19 mouse cellular contexts compared by ENCODE assay signal in the genomic region with DNA sequence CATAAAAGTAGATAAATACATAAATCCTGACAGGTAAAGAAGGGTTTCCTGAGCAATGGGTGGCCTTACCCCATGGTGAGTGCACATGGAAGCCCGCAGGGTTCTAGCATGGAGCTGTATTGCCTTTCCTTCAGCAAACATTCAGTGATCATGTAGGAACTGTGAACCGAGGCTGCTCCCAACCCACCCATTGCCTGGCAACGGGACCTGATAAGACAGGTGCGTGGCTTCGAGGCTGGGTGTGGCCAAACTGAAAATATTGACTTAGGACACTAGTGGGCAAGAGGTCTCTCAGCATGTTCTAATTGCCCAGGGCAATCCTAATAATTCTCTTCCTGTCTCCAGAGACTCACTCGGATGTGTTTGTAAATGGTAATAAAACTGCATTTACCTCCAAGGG. TPM values are rescaled to one million over a fixed set of nuclear protein-coding genes. Genes with fewer than 3 reads are reported as not detected.
"Had no signal": no experiment of that assay in that cellular context is flagged by ENCODE, and none has a peak within 500 bp of the region (broad histone marks: within the 10 kb centered on the region; RNA-seq: fewer than 3 reads in every experiment).

No protein-coding gene starts in this region.

- H3K4me3 ChIP-seq: left cerebral cortex, adult 2 months; limb, embryonic 10.5 days; liver, embryonic 12.5 days; midbrain, embryonic 13.5 days; myocyte; neural tube, embryonic 12.5 days had no signal

- H3K4me1 ChIP-seq: limb, embryonic 10.5 days; midbrain, embryonic 13.5 days; neural tube, embryonic 12.5 days had no signal

- H3K36me3 ChIP-seq: midbrain, embryonic 13.5 days; neural tube, embryonic 12.5 days had no signal

- ATAC-seq: liver, embryonic 12.5 days; midbrain, embryonic 13.5 days had no signal

- H3K27ac ChIP-seq: left cerebral cortex, adult 2 months; limb, embryonic 10.5 days; liver, embryonic 12.5 days; midbrain, embryonic 13.5 days; neural tube, embryonic 12.5 days had no signal

- H3K4me2 ChIP-seq: liver, embryonic 12.5 days; midbrain, embryonic 13.5 days; neural tube, embryonic 12.5 days had no signal

- H3K9ac ChIP-seq: liver, embryonic 12.5 days; midbrain, embryonic 13.5 days; neural tube, embryonic 12.5 days had no signal

- DNase-seq: kidney, adult 18-20 months; kidney, postnatal 10 days; lung, adult 18-20 months; retina, postnatal 1 day; right cerebral cortex, postnatal 4 days; thymus, adult 2 months; thymus, postnatal 25 days had no signal

- H3K9me3 ChIP-seq: limb, embryonic 10.5 days; liver, embryonic 12.5 days; midbrain, embryonic 13.5 days; neural tube, embryonic 12.5 days had no signal

RNA-seq across cellular contexts. Expression of a gene that starts 9.9 kb away (rescaled TPM):
- total RNA-seq: left cerebral cortex, postnatal 14 days; neutrophil, adult 5-6 weeks had no signal

RNA-seq across cellular contexts. Expression of a gene that starts 33.6 kb away (rescaled TPM):
- polyA plus RNA-seq: myocyte had no signal

RNA-seq across cellular contexts. Expression of a gene that starts 40.3 kb away (rescaled TPM):
- total RNA-seq: layer of hippocampus, postnatal 25 days; left cerebral cortex, adult 2 months; left cerebral cortex, postnatal 14 days; megakaryocyte-erythroid progenitor cell, adult 5-6 weeks; neutrophil, adult 5-6 weeks had no signal
- polyA plus RNA-seq: kidney, embryonic 14.5 days; liver, embryonic 12.5 days; midbrain, embryonic 13.5 days; myocyte; neural tube, embryonic 12.5 days; spleen, adult 2 months had no signal

RNA-seq across cellular contexts. Expression of a gene that starts 54.2 kb away (rescaled TPM):
- total RNA-seq: left cerebral cortex, adult 2 months; left cerebral cortex, postnatal 14 days; megakaryocyte-erythroid progenitor cell, adult 5-6 weeks; neutrophil, adult 5-6 weeks had no signal
- polyA plus RNA-seq: limb, embryonic 10.5 days; liver, embryonic 12.5 days; spleen, adult 2 months had no signal
